Mouse (Mus musculus) kidney, postnatal 4 days (tissue): ENCODE results near the gene Smyd3.
A peak's percentile ranks its signal among the peaks of the same experiment; 100 is the strongest.
"Not testable (repeated sequence)": the region's sequence is repeated elsewhere in the genome, so short reads cannot be mapped to it uniquely, and the experiment has no call there.

Source experiments
- DNase-seq, 2 experiments: peaks; one replicate each; pipeline ENCODE4 v3.0.0; 2021; ENCODE audit warnings: mixed read lengths in 2 of 2

The Smyd3 gene

GRCm38 (mm10) chr1:179213381-179213780, 304.5 kb downstream of the Smyd3 start:
- DNase-seq = no peak

GRCm38 (mm10) chr1:179212295-179212694, 305.5 kb downstream of the Smyd3 start:
- DNase-seq = no peak

GRCm38 (mm10) chr1:179211313-179211712, 306.5 kb downstream of the Smyd3 start:
- DNase-seq = no peak

GRCm38 (mm10) chr1:179207846-179208595, 309.8 kb downstream of the Smyd3 start:
- no peak for DNase-seq

- DNase-seq = no peak
Measured at GRCm38 (mm10) chr1:179207180-179207741, 310.6 kb downstream of the Smyd3 start.

GRCm38 (mm10) chr1:179198517-179199200, 319.2 kb downstream of the Smyd3 start:
- DNase-seq = no peak

GRCm38 (mm10) chr1:179197821-179198516, 319.9 kb downstream of the Smyd3 start:
- peak; percentile 22 to 42 for DNase-seq

- peak; percentile 22 to 46 for DNase-seq
Measured at GRCm38 (mm10) chr1:179197156-179197555, 320.7 kb downstream of the Smyd3 start.

- peak; percentile 43 for DNase-seq
Measured at GRCm38 (mm10) chr1:179196422-179196821, 321.4 kb downstream of the Smyd3 start.

- DNase-seq = no peak
Measured at GRCm38 (mm10) chr1:179192781-179193180, 325.1 kb downstream of the Smyd3 start.

GRCm38 (mm10) chr1:179190837-179191236, 327.0 kb downstream of the Smyd3 start:
- no peak for DNase-seq

GRCm38 (mm10) chr1:179187171-179187570, 330.7 kb downstream of the Smyd3 start:
- no peak for DNase-seq

- DNase-seq = no peak
Measured at GRCm38 (mm10) chr1:179184631-179185030, 333.2 kb downstream of the Smyd3 start.

- no peak for DNase-seq
Measured at GRCm38 (mm10) chr1:179183499-179183898, 334.3 kb downstream of the Smyd3 start.

GRCm38 (mm10) chr1:179180546-179180945, 337.3 kb downstream of the Smyd3 start:
- no peak for DNase-seq

- DNase-seq = peak; percentile 18 to 40
Measured at GRCm38 (mm10) chr1:179176861-179177658, 340.8 kb downstream of the Smyd3 start.

GRCm38 (mm10) chr1:179174241-179174640, 343.6 kb downstream of the Smyd3 start:
- DNase-seq = no peak

GRCm38 (mm10) chr1:179170555-179170954, 347.3 kb downstream of the Smyd3 start:
- no peak for DNase-seq

GRCm38 (mm10) chr1:179169749-179170148, 348.1 kb downstream of the Smyd3 start:
- DNase-seq = no peak

- DNase-seq = no peak
Measured at GRCm38 (mm10) chr1:179169161-179169560, 348.7 kb downstream of the Smyd3 start.

- DNase-seq = not testable (repeated sequence)
Measured at GRCm38 (mm10) chr1:179164219-179164618, 353.6 kb downstream of the Smyd3 start.

- not testable (repeated sequence) for DNase-seq
Measured at GRCm38 (mm10) chr1:179162752-179163151, 355.1 kb downstream of the Smyd3 start.
